Mouse (Mus musculus): ENCODE data around the gene Itk. TPM values are rescaled to one million over a fixed set of nuclear protein-coding genes. Genes with fewer than 3 reads are reported as not detected.

Gene Itk
- polyA plus RNA-seq, 1 experiment from 2014 or later: 0.09 TPM

- H3K9me3 ChIP-seq (ENCODE audit: control insufficient read depth, low read length): no peaks in the 10 kb centered on the region
- H3K36me3 ChIP-seq (ENCODE audit: control insufficient read depth, insufficient read depth, low read length): no peaks in the 10 kb centered on the region
- H3K4me2 ChIP-seq (ENCODE audit: low read depth, low read length, severe bottlenecking): no peak overlapping the region
- 88% methylated on average over 8 of the region's 8 CpGs for WGBS
- H3K4me3 ChIP-seq (ENCODE audit: low read depth, low read length): no peak overlapping the region
- ATAC-seq (replicated peaks; ENCODE audit: low FRiP score): no peak
- DNase-seq (ENCODE audit: low spot score): no peak
- no peaks in the 10 kb centered on the region for H3K4me1 ChIP-seq (replicated peaks; ENCODE audit: control insufficient read depth, insufficient read depth, low read length)
- no peak overlapping the region for H3K9ac ChIP-seq (ENCODE audit: low read length)
- H3K27ac ChIP-seq (ENCODE audit: low read depth, low read length): no peak overlapping the region
- no peaks in the 10 kb centered on the region for H3K27me3 ChIP-seq (ENCODE audit: control insufficient read depth, insufficient read depth, low read length)
These were observed 16.9 kb downstream of the Itk start for GRCm38 (mm10) chr11:46372331-46372953.

GRCm38 (mm10) chr11:46371250-46371649 lies 18.1 kb downstream of the Itk start:
- no peak overlapping the region for H3K9ac ChIP-seq (ENCODE audit: low read length)
- no peaks in the 10 kb centered on the region for H3K36me3 ChIP-seq (ENCODE audit: control insufficient read depth, insufficient read depth, low read length)
- no peaks in the 10 kb centered on the region for H3K27me3 ChIP-seq (ENCODE audit: control insufficient read depth, insufficient read depth, low read length)
- 93% methylated on average over 8 of the region's 8 CpGs for WGBS
- no peak overlapping the region for H3K27ac ChIP-seq (ENCODE audit: low read depth, low read length)
- no peak for DNase-seq (ENCODE audit: low spot score)
- H3K9me3 ChIP-seq (ENCODE audit: control insufficient read depth, low read length): no peaks in the 10 kb centered on the region
- no peaks in the 10 kb centered on the region for H3K4me1 ChIP-seq (replicated peaks; ENCODE audit: control insufficient read depth, insufficient read depth, low read length)
- ATAC-seq (replicated peaks; ENCODE audit: low FRiP score): no peak
- no peak overlapping the region for H3K4me2 ChIP-seq (ENCODE audit: low read depth, low read length, severe bottlenecking)
- no peak overlapping the region for H3K4me3 ChIP-seq (ENCODE audit: low read depth, low read length)

GRCm38 (mm10) chr11:46370457-46370856 lies 18.9 kb downstream of the Itk start:
- ATAC-seq (replicated peaks; ENCODE audit: low FRiP score) (no peak), DNase-seq (ENCODE audit: low spot score) (no peak)
- Histone ChIP-seq H3K36me3 (ENCODE audit: control insufficient read depth, insufficient read depth, low read length) (no peaks in the 10 kb centered on the region), H3K27me3 (ENCODE audit: control insufficient read depth, insufficient read depth, low read length) (no peaks in the 10 kb centered on the region), H3K9me3 (ENCODE audit: control insufficient read depth, low read length) (no peaks in the 10 kb centered on the region), H3K4me2 (ENCODE audit: low read depth, low read length, severe bottlenecking) (no peak overlapping the region), H3K9ac (ENCODE audit: low read length) (no peak overlapping the region), H3K27ac (ENCODE audit: low read depth, low read length) (no peak overlapping the region), H3K4me3 (ENCODE audit: low read depth, low read length) (no peak overlapping the region), H3K4me1 (replicated peaks; ENCODE audit: control insufficient read depth, insufficient read depth, low read length) (no peaks in the 10 kb centered on the region)
- WGBS: 89% methylated on average over 4 of the region's 4 CpGs

- DNase-seq (ENCODE audit: low spot score): no peak
- Histone ChIP-seq H3K9me3 (ENCODE audit: control insufficient read depth, low read length) (no peaks in the 10 kb centered on the region), H3K9ac (ENCODE audit: low read length) (no peak overlapping the region), H3K27ac (ENCODE audit: low read depth, low read length) (no peak overlapping the region), H3K4me2 (ENCODE audit: low read depth, low read length, severe bottlenecking) (no peak overlapping the region), H3K4me1 (replicated peaks; ENCODE audit: control insufficient read depth, insufficient read depth, low read length) (no peaks in the 10 kb centered on the region), H3K36me3 (ENCODE audit: control insufficient read depth, insufficient read depth, low read length) (no peaks in the 10 kb centered on the region), H3K27me3 (ENCODE audit: control insufficient read depth, insufficient read depth, low read length) (no peaks in the 10 kb centered on the region), H3K4me3 (ENCODE audit: low read depth, low read length) (no peak overlapping the region)
- ATAC-seq (replicated peaks; ENCODE audit: low FRiP score): no peak
- WGBS: 71% methylated on average over 3 of the region's 3 CpGs
These were observed 23.0 kb downstream of the Itk start for GRCm38 (mm10) chr11:46366357-46366756.

GRCm38 (mm10) chr11:46365744-46366143 lies 23.6 kb downstream of the Itk start:
- H3K27me3 ChIP-seq (ENCODE audit: control insufficient read depth, insufficient read depth, low read length): no peaks in the 10 kb centered on the region
- 87% methylated on average over 5 of the region's 5 CpGs for WGBS
- no peak overlapping the region for H3K4me2 ChIP-seq (ENCODE audit: low read depth, low read length, severe bottlenecking)
- ATAC-seq (replicated peaks; ENCODE audit: low FRiP score): no peak
- H3K9me3 ChIP-seq (ENCODE audit: control insufficient read depth, low read length): no peaks in the 10 kb centered on the region
- H3K9ac ChIP-seq (ENCODE audit: low read length): no peak overlapping the region
- no peak overlapping the region for H3K27ac ChIP-seq (ENCODE audit: low read depth, low read length)
- no peak overlapping the region for H3K4me3 ChIP-seq (ENCODE audit: low read depth, low read length)
- no peaks in the 10 kb centered on the region for H3K36me3 ChIP-seq (ENCODE audit: control insufficient read depth, insufficient read depth, low read length)
- no peaks in the 10 kb centered on the region for H3K4me1 ChIP-seq (replicated peaks; ENCODE audit: control insufficient read depth, insufficient read depth, low read length)
- no peak for DNase-seq (ENCODE audit: low spot score)

- 92% methylated on average over 9 of the region's 9 CpGs for WGBS
- ATAC-seq (replicated peaks; ENCODE audit: low FRiP score) (no peak), DNase-seq (ENCODE audit: low spot score) (no peak)
- Histone ChIP-seq H3K9me3 (ENCODE audit: control insufficient read depth, low read length) (no peaks in the 10 kb centered on the region), H3K36me3 (ENCODE audit: control insufficient read depth, insufficient read depth, low read length) (no peaks in the 10 kb centered on the region), H3K27me3 (ENCODE audit: control insufficient read depth, insufficient read depth, low read length) (no peaks in the 10 kb centered on the region), H3K4me1 (replicated peaks; ENCODE audit: control insufficient read depth, insufficient read depth, low read length) (no peaks in the 10 kb centered on the region), H3K27ac (ENCODE audit: low read depth, low read length) (no peak overlapping the region), H3K9ac (ENCODE audit: low read length) (no peak overlapping the region), H3K4me3 (ENCODE audit: low read depth, low read length) (no peak overlapping the region), H3K4me2 (ENCODE audit: low read depth, low read length, severe bottlenecking) (no peak overlapping the region)
These were observed 25.5 kb downstream of the Itk start for GRCm38 (mm10) chr11:46363864-46364263.

GRCm38 (mm10) chr11:46362061-46363022 lies 27.0 kb downstream of the Itk start:
- no peak for ATAC-seq (replicated peaks; ENCODE audit: low FRiP score)

GRCm38 (mm10) chr11:46360991-46361665 lies 28.2 kb downstream of the Itk start:
- 75% methylated on average over 2 of the region's 2 CpGs for WGBS
- Histone ChIP-seq H3K4me1 (replicated peaks; ENCODE audit: control insufficient read depth, insufficient read depth, low read length) (no peaks in the 10 kb centered on the region), H3K9me3 (ENCODE audit: control insufficient read depth, low read length) (no peaks in the 10 kb centered on the region), H3K27me3 (ENCODE audit: control insufficient read depth, insufficient read depth, low read length) (no peaks in the 10 kb centered on the region), H3K4me3 (ENCODE audit: low read depth, low read length) (no peak overlapping the region), H3K36me3 (ENCODE audit: control insufficient read depth, insufficient read depth, low read length) (no peaks in the 10 kb centered on the region), H3K27ac (ENCODE audit: low read depth, low read length) (no peak overlapping the region), H3K9ac (ENCODE audit: low read length) (no peak overlapping the region), H3K4me2 (ENCODE audit: low read depth, low read length, severe bottlenecking) (no peak overlapping the region)
- no peak for DNase-seq (ENCODE audit: low spot score)
- ATAC-seq (replicated peaks; ENCODE audit: low FRiP score): no peak

More at GRCm38 (mm10) chr11:46362061-46363022, 27.0 kb downstream of the Itk start:
- DNase-seq (ENCODE audit: low spot score): no peak
- Histone ChIP-seq H3K9ac (ENCODE audit: low read length) (no peak overlapping the region), H3K4me2 (ENCODE audit: low read depth, low read length, severe bottlenecking) (no peak overlapping the region), H3K27ac (ENCODE audit: low read depth, low read length) (no peak overlapping the region), H3K4me1 (replicated peaks; ENCODE audit: control insufficient read depth, insufficient read depth, low read length) (no peaks in the 10 kb centered on the region), H3K9me3 (ENCODE audit: control insufficient read depth, low read length) (no peaks in the 10 kb centered on the region), H3K4me3 (ENCODE audit: low read depth, low read length) (no peak overlapping the region), H3K27me3 (ENCODE audit: control insufficient read depth, insufficient read depth, low read length) (no peaks in the 10 kb centered on the region), H3K36me3 (ENCODE audit: control insufficient read depth, insufficient read depth, low read length) (no peaks in the 10 kb centered on the region)
- 93% methylated on average over 18 of the region's 18 CpGs for WGBS
